Mouse (Mus musculus) adipocyte (in vitro differentiated cells): ENCODE data around the gene Palld.

Source experiments
- DNase-seq: peaks from one replicate; pipeline ENCODE4 v3.0.0-alpha.2; 2016; ENCODE audit warnings: low spot score

The Palld gene

DNA sequence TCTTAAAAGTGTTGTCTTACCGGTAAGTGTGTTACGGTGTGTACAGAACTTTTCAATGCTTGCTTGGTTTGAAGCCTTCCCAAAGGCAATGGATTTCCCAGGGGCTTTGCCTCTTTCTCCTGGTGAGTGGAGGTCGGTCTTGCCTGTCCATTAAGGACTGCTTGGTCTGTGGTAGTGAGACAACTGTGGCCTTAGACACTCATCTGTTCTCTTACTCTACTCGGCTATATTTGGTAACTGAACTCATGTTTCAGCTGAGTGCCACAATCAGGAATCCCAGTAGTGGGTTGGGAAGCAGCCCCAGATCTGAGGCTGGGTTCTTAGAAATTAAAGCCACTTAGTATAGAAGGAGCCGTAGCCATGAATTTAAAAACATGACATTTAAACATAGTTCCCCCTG lies at the start of gene Palld:
Gene Palld (minus strand): TSS at position 170 of the 400 bp plus-strand sequence.
- no peak for DNase-seq

DNA sequence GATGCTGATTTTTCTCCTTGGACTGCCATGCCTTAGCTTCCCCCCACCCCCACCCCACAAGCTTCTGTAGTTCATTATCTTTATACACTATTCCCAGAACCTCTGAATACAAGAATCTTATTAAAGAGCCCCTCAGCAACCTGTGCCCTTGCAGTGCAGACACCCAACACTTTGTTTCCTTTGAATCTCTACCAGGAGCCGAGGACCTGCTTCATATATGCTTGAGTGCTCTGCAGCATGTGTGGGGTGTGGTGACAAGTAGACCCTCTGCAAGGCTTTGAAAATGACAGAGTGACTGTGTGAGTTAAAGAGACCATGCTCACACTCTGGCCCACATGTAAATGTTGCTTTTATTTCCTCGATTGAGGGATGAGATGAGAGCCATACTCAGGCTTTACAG lies 35.1 kb upstream of the Palld start:
- no peak for DNase-seq

DNA sequence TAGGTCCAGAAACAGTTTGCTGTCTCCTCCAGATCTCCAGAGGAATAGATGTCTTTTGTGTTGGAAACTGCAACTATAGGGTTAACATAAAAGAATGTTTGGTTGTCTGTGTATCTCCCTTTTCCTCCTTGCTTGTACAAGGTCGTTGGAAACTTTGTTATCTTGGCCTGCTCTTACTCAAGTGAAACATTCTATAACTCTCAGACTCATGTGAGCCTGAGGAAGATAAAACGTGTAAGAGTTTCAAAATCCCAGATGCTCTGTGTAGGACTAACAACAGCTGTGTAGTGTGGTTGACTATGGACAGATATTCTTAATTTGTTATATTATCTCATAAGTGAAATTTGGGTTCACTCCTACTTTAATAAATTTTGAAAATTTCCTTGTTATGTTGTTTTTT lies 30.8 kb upstream of the Palld start:
- no peak for DNase-seq

DNA sequence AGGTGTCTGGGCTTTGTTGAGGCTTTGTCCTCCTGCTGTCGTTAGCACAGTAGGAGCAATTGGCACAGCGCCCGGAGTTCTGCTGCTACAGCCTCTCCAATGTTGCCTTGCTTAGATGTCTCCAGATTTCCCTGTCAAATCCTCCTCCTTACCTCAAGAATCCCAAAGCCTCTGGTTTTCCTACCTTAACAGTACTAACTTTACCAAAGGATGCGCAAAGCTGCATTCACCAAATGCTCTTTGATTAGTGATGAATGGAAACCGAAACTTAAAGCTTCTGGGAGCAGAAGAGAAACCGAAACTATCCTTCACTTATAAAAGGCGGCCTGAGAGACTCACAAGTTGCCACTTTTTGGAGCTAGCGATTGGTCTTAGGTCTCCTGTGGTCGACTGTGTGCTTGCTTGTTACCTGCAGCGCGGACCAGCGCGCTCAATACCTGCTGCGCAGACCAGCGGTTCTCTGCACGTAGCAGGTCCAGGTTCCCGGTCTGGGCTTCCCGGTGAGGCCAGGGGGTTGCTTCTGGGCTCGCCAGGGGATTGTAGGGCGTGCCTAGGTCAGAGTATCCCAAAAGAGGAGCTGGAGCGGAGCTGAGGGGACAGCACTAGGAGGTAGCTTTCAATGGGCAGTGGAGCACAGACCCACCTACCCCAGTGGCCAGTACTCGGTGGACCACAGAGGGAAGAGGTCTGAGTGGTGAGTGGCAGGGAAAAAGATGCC lies 25.4 kb upstream of the Palld start, which contains the start of gene Ddx60:
Gene Ddx60 (plus strand): TSS at position 311 of the 718 bp plus-strand sequence.
- peak; percentile 55 for DNase-seq

GRCm38 (mm10) chr8:61924518-61924917 lies 22.0 kb upstream of the Palld start:
- no peak for DNase-seq

DNA sequence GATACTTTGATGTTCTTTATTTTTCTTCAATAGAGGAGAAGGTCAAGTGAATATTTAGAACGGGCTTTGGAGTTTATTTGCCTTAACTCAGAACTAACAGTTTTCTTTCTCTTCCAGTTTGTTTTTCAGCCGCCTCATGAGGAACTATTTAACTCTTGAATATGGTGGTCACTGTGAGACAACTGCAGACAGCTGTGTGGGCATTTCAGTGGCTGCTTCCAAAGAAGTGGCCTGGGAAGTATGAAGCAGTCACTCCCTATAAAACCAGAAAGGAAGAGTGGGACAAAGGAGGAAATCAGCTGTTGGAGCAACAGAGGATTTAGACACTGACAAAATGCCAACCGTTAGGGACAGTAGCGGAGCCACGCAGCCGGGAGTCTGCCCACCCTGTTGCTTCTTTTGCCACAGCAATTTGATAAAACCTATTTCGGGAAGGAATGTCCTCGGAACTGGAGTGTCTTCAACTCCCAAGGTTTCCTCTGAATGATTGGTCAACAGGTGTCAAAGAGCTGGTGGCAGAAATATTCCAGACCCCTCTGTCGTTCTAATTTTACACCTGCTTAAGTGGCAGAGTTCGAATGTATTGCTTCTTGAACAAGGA lies 19.1 kb upstream of the Palld start:
- DNase-seq = no peak

DNA sequence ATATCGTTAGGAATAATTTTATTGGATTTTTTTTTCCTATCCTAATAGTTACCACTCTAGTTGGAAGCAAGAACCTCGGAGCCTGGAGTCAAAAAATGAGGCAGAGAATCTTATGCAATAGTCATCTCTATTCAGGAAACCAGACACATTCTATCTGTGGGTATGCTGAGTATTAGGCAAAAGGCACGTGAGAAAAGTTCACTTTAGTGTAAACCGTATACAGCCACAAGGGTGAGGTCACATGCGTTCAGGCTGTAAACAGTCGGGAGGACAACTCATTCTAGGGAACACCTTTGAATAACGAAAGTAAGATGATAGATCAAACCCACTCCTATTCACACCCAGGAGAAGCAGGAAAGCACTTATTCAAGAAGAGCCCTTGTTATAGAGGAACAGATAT lies 17.9 kb upstream of the Palld start:
- DNase-seq = no peak

- DNase-seq = no peak
Measured at GRCm38 (mm10) chr8:61919145-61919788, 16.8 kb upstream of the Palld start.

- no peak for DNase-seq
Measured at GRCm38 (mm10) chr8:61917287-61917686, 14.8 kb upstream of the Palld start.

GRCm38 (mm10) chr8:61913957-61914356 lies 11.5 kb upstream of the Palld start:
- no peak for DNase-seq

DNA sequence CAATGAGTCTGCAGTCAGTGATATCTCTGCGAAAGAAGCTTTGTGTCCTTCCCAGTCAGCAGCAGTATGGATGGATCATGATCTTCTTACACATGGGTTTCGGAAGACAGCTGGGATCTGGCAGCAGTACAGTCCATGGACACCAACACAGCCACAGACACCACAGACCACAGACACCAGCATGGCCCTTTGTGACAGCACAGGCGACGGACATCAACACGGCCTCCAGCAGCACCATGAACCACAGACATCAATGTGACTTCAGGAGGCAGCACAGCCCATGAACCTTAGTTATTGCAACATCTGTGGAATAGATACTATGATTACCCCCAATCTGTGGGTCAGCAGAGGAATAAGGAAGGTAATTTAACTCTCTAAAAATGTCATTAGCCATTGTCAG lies 10.3 kb upstream of the Palld start:
- no peak for DNase-seq

GRCm38 (mm10) chr8:61909313-61909712 lies 6.8 kb upstream of the Palld start:
- no peak for DNase-seq

DNA sequence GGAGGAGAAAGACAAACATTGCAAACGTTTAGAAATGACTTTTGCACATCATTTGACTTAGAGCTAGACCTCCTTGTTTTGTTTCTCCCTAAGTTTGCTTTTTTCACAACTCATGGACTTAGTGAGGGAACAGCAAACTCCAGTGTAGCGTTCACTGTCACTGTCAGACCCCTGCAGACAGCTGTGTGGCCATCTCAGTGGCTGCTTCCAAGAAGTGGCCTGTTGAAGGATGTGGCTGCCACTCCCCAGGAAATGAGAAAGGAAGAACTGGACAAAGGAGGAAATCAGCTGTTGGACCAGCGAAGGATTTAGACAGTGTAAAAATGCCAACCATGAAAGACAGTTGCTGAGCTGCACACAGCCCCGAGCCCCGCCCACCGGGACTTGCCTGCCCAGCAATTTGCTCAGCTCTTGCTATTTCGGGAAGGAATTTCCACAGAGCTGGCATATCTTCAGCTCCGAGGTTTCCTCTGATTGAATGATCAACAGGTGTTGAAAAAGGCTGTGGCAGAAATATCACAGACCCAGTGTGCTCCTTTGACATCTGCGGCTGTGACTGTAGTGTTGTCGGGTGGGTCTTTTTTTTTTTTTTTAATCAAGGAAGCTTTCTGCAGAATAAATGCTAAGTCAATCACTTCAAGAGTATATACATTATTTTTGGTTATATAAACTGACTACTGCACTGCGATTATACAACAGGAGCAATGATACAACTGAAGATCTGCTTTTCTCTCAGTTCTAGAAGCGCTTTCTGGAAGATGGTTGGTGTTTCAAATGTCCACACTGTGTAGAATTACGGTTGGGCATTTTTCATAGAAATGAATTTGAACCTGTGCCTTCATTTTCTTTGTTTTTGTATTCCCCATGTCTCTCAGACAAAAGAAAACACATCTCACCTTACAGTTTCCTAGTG lies 6.1 kb upstream of the Palld start:
- peak; percentile 67 for DNase-seq

- no peak for DNase-seq
Measured at GRCm38 (mm10) chr8:61901028-61901717, 1.3 kb downstream of the Palld start.

DNA sequence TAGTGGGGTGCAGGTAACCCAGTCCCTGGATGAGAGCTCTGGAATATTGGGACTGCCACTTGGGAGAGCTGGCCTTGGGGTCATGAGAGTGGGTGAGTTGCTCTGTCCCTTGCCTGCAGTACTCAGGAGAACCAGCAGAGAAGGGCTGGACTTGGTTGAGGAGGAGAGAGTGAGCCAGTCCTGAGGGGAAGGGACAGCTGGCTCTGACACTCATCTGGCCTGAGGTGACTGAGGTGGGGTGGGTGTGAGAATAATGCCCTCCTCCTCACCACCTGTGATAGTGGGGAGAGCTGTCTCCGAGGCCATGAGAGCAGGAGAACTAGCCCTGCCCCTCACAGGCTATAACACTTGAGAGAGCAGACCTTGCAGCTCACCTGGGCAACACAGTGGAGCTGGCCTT lies 5.1 kb downstream of the Palld start:
- no peak for DNase-seq

GRCm38 (mm10) chr8:61896742-61897141 lies 5.7 kb downstream of the Palld start:
- DNase-seq = no peak

DNA sequence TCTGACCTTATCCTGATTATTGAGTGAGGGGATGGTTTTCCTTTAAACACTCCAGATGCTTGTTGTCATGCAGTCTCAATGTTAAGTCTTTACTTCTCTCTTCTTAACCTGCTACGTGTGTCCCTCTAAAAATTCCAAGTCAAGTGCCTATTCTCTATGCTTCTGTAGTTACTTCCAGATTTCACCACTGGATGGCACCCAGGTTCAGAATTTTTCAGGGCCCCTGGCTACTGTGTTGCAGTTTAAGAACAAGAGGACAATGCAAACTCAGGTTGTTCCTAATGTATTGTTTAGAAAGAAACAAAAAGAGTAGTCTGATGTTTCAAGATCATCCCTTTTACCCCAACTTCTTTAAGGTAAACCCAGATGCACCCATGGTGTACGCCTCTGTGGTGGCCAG lies 8.4 kb downstream of the Palld start:
- DNase-seq = peak; percentile 78

- peak; percentile 36 for DNase-seq
Measured at GRCm38 (mm10) chr8:61877607-61878006, 24.9 kb downstream of the Palld start.

- DNase-seq = peak; percentile 93
Measured at GRCm38 (mm10) chr8:61875290-61875689, 27.2 kb downstream of the Palld start.

GRCm38 (mm10) chr8:61873994-61874393 lies 28.5 kb downstream of the Palld start:
- DNase-seq = no peak

DNA sequence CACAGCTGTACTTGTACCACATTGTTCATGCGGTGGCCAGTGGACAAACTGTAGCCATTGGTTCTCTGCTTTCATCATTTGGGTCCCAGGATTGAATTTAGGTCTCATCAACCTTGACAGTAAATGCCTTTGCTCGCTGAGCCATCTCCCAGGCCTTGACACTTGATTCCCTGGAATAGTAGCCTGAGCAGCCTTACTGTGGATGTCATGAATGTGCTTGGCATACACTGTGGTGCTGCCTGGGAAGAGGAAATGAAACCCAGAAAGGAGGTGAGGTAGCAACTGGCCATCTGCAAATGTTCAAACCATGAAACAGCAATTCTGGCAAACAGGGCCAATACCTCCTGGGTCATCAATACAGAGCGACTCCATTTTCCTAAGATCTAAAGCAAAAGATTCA lies 34.0 kb downstream of the Palld start:
- DNase-seq = no peak

GRCm38 (mm10) chr8:61866920-61867319 lies 35.6 kb downstream of the Palld start:
- DNase-seq = no peak
